In genomic region chr15:98675634-98676250, GRCm38 (mm10) we compare ENCODE assay signal across 9 mouse cellular contexts. TPM values are rescaled to one million over a fixed set of nuclear protein-coding genes. Genes with fewer than 3 reads are reported as not detected.
A peak's percentile ranks its signal among the peaks of the same experiment; 100 is the strongest.
DNase-seq lines count a peak whose midpoint lies in the region; ATAC-seq and TF ChIP-seq lines count a peak whose summit lies in the region.
"Had no signal": no experiment of that assay in that cellular context is flagged by ENCODE, and none has a peak within 500 bp of the region (broad histone marks: within the 10 kb centered on the region; RNA-seq: fewer than 3 reads in every experiment).

No protein-coding gene starts in this region.

- no peak overlapping the region for H3K27ac ChIP-seq in cerebellum, adult 2 months (ENCODE audit: insufficient read depth, low read length)
- H3K27ac ChIP-seq in lung, embryonic 15.5 days, result no peak overlapping the region
- peak overlapping the region; percentile 55; the same call in 1 of the 2 replicates for H3K27ac ChIP-seq in hindbrain, embryonic 14.5 days
- no peak overlapping the region for H3K27ac ChIP-seq in neural tube, embryonic 11.5 days (ENCODE audit: low read depth, low read length)

- no peaks in the 10 kb centered on the region for H3K27me3 ChIP-seq in cerebellum, adult 2 months (ENCODE audit: control insufficient read depth, insufficient read depth, low read length)
- peaks cover 58% of the 10 kb centered on the region for H3K27me3 ChIP-seq in lung, embryonic 15.5 days
- no peaks in the 10 kb centered on the region for H3K27me3 ChIP-seq in hindbrain, embryonic 14.5 days (ENCODE audit: control insufficient read depth, insufficient read depth, low read length)
- H3K27me3 ChIP-seq in neural tube, embryonic 11.5 days (ENCODE audit: control insufficient read depth, insufficient read depth, low read length), result peaks cover 13% of the 10 kb centered on the region; the same call in 1 of the 2 replicates

- H3K4me2 ChIP-seq in lung, embryonic 15.5 days, result peak overlapping the region; percentile 88; the same call in 1 of the 2 replicates
- H3K4me2 ChIP-seq in hindbrain, embryonic 14.5 days (replicated peaks), result peak overlapping the region; percentile 99
- peak overlapping the region; percentile 87 for H3K4me2 ChIP-seq in neural tube, embryonic 11.5 days (ENCODE audit: low read depth)

- H3K36me3 ChIP-seq in lung, embryonic 15.5 days, result no peaks in the 10 kb centered on the region
- no peaks in the 10 kb centered on the region for H3K36me3 ChIP-seq in hindbrain, embryonic 14.5 days (replicated peaks; ENCODE audit: control insufficient read depth, insufficient read depth)
- no peaks in the 10 kb centered on the region for H3K36me3 ChIP-seq in neural tube, embryonic 11.5 days (ENCODE audit: control insufficient read depth, insufficient read depth, low read length)

- H3K9ac ChIP-seq in lung, embryonic 15.5 days, result no peak overlapping the region
- peak overlapping the region; percentile 65 for H3K9ac ChIP-seq in hindbrain, embryonic 14.5 days
- H3K9ac ChIP-seq in neural tube, embryonic 11.5 days (ENCODE audit: low read length), result peak overlapping the region; percentile 61

- 11% methylated on average over 14 of the region's 14 CpGs for WGBS in cerebellum, adult 2 months
- WGBS in lung, embryonic 15.5 days, result 11% methylated on average over 14 of the region's 14 CpGs
- 2% methylated on average over 14 of the region's 14 CpGs for WGBS in hindbrain, embryonic 14.5 days
- 5% methylated on average over 14 of the region's 14 CpGs for WGBS in neural tube, embryonic 11.5 days

- peaks cover 4% of the 10 kb centered on the region; the same call in 1 of the 2 replicates for H3K4me1 ChIP-seq in cerebellum, adult 2 months (ENCODE audit: control insufficient read depth, insufficient read depth, low read length)
- H3K4me1 ChIP-seq in lung, embryonic 15.5 days, result peaks cover 17% of the 10 kb centered on the region
- peaks cover 31% of the 10 kb centered on the region for H3K4me1 ChIP-seq in hindbrain, embryonic 14.5 days (replicated peaks; ENCODE audit: control insufficient read depth, insufficient read depth, low read length)
- peaks cover 32% of the 10 kb centered on the region for H3K4me1 ChIP-seq in neural tube, embryonic 11.5 days (ENCODE audit: control insufficient read depth, insufficient read depth, low read length)

- TF ChIP-seq CTCF in cerebellum, adult 2 months (IDR thresholded peaks at IDR 0.05; ENCODE audit: borderline replicate concordance, insufficient read depth, low read depth, low read length), result no peak

- no peak for TF ChIP-seq POLR2A in cerebellum, adult 2 months (IDR thresholded peaks at IDR 0.05; ENCODE audit: borderline replicate concordance, insufficient read depth, low read length)

- ATAC-seq in lung, embryonic 15.5 days (ENCODE audit: borderline replicate concordance, extremely low read depth, low FRiP score, low TSS enrichment), result no peak
- ATAC-seq in hindbrain, embryonic 14.5 days (ENCODE audit: low FRiP score), result no peak
- ATAC-seq in neural tube, embryonic 11.5 days (ENCODE audit: insufficient read depth, low FRiP score, low TSS enrichment), result no peak

- peak in 1 of 2 experiments; percentile 26 for DNase-seq in cerebellum, adult 2 months
- no peak for DNase-seq in cerebellum, postnatal 4 days (ENCODE audit: low spot score in 2 of 2)
- no peak for DNase-seq in lung, postnatal 14 days
- no peak for DNase-seq in hindbrain, embryonic 14.5 days (ENCODE audit: low spot score)
- peak; percentile 25 for DNase-seq in neural tube, embryonic 11.5 days (ENCODE audit: low spot score)
- no peak for DNase-seq in layer of hippocampus, adult 9-10 months (ENCODE audit: low spot score)
- DNase-seq in gastrocnemius, adult 18-20 months (ENCODE audit: low spot score), result no peak

- H3K9me3 ChIP-seq in lung, embryonic 15.5 days, result no peaks in the 10 kb centered on the region
- H3K9me3 ChIP-seq in hindbrain, embryonic 14.5 days (ENCODE audit: control insufficient read depth, low read length), result no peaks in the 10 kb centered on the region
- H3K9me3 ChIP-seq in neural tube, embryonic 11.5 days (ENCODE audit: control insufficient read depth, low read length), result no peaks in the 10 kb centered on the region

- H3K4me3 ChIP-seq in cerebellum, adult 2 months (replicated peaks; ENCODE audit: insufficient read depth, low read depth, low read length), result peak overlapping the region; percentile 91
- H3K4me3 ChIP-seq in lung, embryonic 15.5 days, result no peak overlapping the region
- H3K4me3 ChIP-seq in hindbrain, embryonic 14.5 days (replicated peaks; ENCODE audit: low read length), result peak overlapping the region; percentile 52
- H3K4me3 ChIP-seq in neural tube, embryonic 11.5 days (ENCODE audit: low read depth, low read length), result peak overlapping the region; percentile 48

RNA-seq across cellular contexts. Expression of gene Rnd1, which starts 1.5 kb away (rescaled TPM):
- polyA plus RNA-seq in cerebellum, adult 2 months (2012; rRNA removed), result 42.4 and 47.4 TPM in 2 replicates
- 0.63 and 0.92 TPM in 2 replicates for polyA plus RNA-seq in lung, embryonic 15.5 days (2015; fragmentation: Nextera tagmentation; extraction: Ambion mirVana)
- polyA plus RNA-seq in hindbrain, embryonic 14.5 days (2014; fragmentation: Nextera tagmentation; extraction: Ambion mirVana), result 6.0 and 6.1 TPM in 2 replicates
- 5.2 and 5.3 TPM in 2 replicates for polyA plus RNA-seq in neural tube, embryonic 11.5 days (2014; fragmentation: Nextera tagmentation; extraction: Ambion mirVana)
- 1 to 10 TPM; 2.8 to 3.2 TPM for total RNA-seq in gastrocnemius, adult 18-20 months (2021)

RNA-seq across cellular contexts. Expression of gene Ddx23, which starts 13.0 kb away (rescaled TPM):
- 69.4 and 71.7 TPM in 2 replicates for polyA plus RNA-seq in cerebellum, adult 2 months (2012; rRNA removed)
- 22.5 and 22.9 TPM in 2 replicates for polyA plus RNA-seq in lung, embryonic 15.5 days (2015; fragmentation: Nextera tagmentation; extraction: Ambion mirVana)
- polyA plus RNA-seq in hindbrain, embryonic 14.5 days (2014; fragmentation: Nextera tagmentation; extraction: Ambion mirVana), result 22.5 and 24.2 TPM in 2 replicates
- 19.5 and 24.1 TPM in 2 replicates for polyA plus RNA-seq in neural tube, embryonic 11.5 days (2014; fragmentation: Nextera tagmentation; extraction: Ambion mirVana)
- total RNA-seq in gastrocnemius, adult 18-20 months (2021), result 10 to 100 TPM; 65.7 to 83.1 TPM

RNA-seq across cellular contexts. Expression of gene Ccdc65, which starts 32.3 kb away (rescaled TPM):
- 4.8 TPM in 2 replicates for polyA plus RNA-seq in cerebellum, adult 2 months (2012; rRNA removed)
- 2.1 and 2.8 TPM in 2 replicates for polyA plus RNA-seq in lung, embryonic 15.5 days (2015; fragmentation: Nextera tagmentation; extraction: Ambion mirVana)
- polyA plus RNA-seq in hindbrain, embryonic 14.5 days (2014; fragmentation: Nextera tagmentation; extraction: Ambion mirVana), result 5.6 and 6.6 TPM in 2 replicates
- polyA plus RNA-seq in neural tube, embryonic 11.5 days (2014; fragmentation: Nextera tagmentation; extraction: Ambion mirVana), result 0.70 and 0.96 TPM in 2 replicates
- total RNA-seq in gastrocnemius, adult 18-20 months (2021), result not detected
- total RNA-seq: liver, adult 2 months had no signal
- polyA plus RNA-seq: liver, adult 2 months had no signal

RNA-seq across cellular contexts. Expression of gene Cacnb3, which starts 45.1 kb away (rescaled TPM):
- 65.4 and 69.7 TPM in 2 replicates for polyA plus RNA-seq in cerebellum, adult 2 months (2012; rRNA removed)
- polyA plus RNA-seq in lung, embryonic 15.5 days (2015; fragmentation: Nextera tagmentation; extraction: Ambion mirVana), result 26.7 and 27.2 TPM in 2 replicates
- polyA plus RNA-seq in hindbrain, embryonic 14.5 days (2014; fragmentation: Nextera tagmentation; extraction: Ambion mirVana), result 98.3 and 101 TPM in 2 replicates
- 57.4 and 58.4 TPM in 2 replicates for polyA plus RNA-seq in neural tube, embryonic 11.5 days (2014; fragmentation: Nextera tagmentation; extraction: Ambion mirVana)
- under 1 TPM; 0.64 to 0.85 TPM for total RNA-seq in gastrocnemius, adult 18-20 months (2021)

RNA-seq across cellular contexts. Expression of gene Fkbp11, which starts 52.3 kb away (rescaled TPM):
- 4.1 and 4.7 TPM in 2 replicates for polyA plus RNA-seq in cerebellum, adult 2 months (2012; rRNA removed)
- 30.0 and 32.6 TPM in 2 replicates for polyA plus RNA-seq in lung, embryonic 15.5 days (2015; fragmentation: Nextera tagmentation; extraction: Ambion mirVana)
- polyA plus RNA-seq in hindbrain, embryonic 14.5 days (2014; fragmentation: Nextera tagmentation; extraction: Ambion mirVana), result 6.4 and 7.2 TPM in 2 replicates
- polyA plus RNA-seq in neural tube, embryonic 11.5 days (2014; fragmentation: Nextera tagmentation; extraction: Ambion mirVana), result 12.1 and 12.6 TPM in 2 replicates
- total RNA-seq in gastrocnemius, adult 18-20 months (2021), result 1 to 10 TPM in 1 of 2 experiments, under 1 TPM in 1; 0.80 to 1.1 TPM
